Mouse (Mus musculus): ENCODE results near the gene Pck1.

Pck1 gene

GRCm38 (mm10) chr2:173174569-173174968, 21.7 kb downstream of the Pck1 start:
- no peak for DNase-seq

- no peak for DNase-seq
Measured at GRCm38 (mm10) chr2:173175703-173176102, 22.9 kb downstream of the Pck1 start.

- no peak for DNase-seq
Measured at GRCm38 (mm10) chr2:173177481-173177880, 24.6 kb downstream of the Pck1 start.

GRCm38 (mm10) chr2:173177951-173178350, 25.1 kb downstream of the Pck1 start:
- no peak for DNase-seq

DNA sequence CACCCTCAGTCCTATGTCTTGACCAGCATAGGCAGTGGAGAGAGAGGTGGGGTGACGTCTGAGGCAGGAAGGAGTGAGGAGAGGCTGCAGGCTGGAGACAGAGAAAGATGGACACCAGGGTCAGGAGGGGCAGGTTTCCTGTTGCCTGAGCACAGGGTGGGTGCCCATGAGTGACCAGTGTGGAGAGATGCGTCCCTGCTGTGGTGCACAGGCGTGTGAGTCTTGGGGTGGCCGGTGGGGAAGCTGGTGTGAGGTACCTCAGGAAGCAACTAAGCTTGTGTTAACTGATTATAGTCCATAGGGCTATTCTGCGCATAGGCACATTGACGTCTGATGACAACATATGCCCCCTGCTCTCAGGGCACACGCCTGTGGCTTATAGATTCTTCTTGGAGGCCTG, 26.2 kb downstream of the Pck1 start:
- DNase-seq: no peak

- DNase-seq: no peak
Measured at GRCm38 (mm10) chr2:173180026-173180425, 27.2 kb downstream of the Pck1 start.

- DNase-seq: no peak
Measured at GRCm38 (mm10) chr2:173180721-173181388, 28.0 kb downstream of the Pck1 start.

DNA sequence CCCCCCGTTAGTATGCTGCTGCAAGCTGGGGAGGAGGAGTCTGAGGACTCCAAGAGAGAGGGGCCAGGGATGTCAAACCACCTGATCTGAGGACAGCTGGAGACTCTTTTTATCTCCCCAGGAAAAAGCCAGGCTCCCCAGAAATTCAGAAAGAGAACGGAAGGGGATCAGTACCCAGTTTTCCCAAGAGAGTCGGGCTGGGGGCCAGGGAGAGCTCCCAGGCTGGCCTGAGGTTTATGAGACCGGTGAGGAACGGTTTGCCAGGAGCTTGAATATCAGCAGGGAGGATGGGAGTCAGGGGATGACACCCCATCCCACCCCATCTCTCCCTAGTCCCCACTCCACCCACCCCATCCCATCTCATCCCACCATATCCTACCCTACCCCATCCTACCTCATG, 28.6 kb downstream of the Pck1 start:
- no peak for DNase-seq

DNA sequence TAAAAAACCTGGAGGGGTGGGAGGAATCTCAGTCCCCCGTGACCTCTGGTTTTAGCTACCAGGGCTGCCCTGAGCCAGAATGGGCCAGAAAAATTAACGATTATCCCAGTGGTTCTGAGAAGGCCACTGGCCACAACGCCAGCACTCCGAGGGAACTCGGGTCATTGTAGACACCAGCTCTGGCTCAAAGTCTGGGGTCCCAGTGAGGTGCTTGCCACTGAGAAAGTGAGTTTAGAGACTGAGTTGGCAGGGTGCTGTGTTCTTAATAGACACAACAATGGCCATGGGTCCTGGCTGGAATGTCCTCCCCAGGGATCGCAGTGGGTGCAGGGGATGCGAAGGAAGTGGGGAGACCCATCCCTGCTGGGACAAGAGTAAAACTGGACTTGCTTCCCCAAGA, 29.1 kb downstream of the Pck1 start:
- DNase-seq: no peak

DNA sequence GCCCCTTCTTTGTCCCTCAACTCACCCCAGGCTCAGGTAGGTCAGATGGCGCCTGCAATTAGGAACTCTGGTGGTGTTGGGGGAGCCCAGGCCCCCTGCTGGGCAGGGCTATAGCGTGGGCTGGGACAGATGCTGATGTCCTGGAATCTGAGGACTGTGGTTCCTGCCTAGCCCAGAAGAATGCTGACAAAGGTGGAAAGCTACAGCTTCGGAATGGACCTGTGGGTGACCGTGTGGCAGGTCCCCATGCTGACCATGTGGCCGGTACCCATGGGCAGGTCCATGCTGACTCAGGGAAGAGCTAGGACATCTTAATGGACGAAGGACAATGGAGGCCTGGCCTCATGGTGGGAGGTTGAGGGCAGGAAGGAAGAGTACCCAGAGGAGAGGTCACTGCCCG, 29.9 kb downstream of the Pck1 start:
- DNase-seq: no peak

DNA sequence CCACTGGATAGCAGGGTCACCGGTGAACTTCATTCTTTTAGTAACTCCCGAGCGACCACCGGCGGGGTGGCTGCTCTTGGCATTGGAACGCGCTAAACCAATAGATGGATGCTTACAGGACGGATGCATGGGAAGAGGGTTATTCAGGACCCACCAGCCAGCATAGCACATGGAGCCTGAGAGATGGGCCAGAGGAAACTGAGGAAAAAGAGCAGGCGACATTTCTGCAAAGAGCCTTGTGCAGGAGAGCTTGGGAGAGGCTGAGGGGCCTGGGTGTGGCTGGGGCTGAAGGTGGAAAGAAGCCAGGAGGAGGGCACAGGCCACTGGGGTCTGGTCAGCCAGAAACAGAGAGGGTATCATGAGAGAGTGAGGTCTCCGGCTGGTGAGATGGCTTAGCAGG, 30.5 kb downstream of the Pck1 start:
- no peak for DNase-seq

GRCm38 (mm10) chr2:173183836-173184460, 31.1 kb downstream of the Pck1 start:
- DNase-seq: peak; percentile 65

DNA sequence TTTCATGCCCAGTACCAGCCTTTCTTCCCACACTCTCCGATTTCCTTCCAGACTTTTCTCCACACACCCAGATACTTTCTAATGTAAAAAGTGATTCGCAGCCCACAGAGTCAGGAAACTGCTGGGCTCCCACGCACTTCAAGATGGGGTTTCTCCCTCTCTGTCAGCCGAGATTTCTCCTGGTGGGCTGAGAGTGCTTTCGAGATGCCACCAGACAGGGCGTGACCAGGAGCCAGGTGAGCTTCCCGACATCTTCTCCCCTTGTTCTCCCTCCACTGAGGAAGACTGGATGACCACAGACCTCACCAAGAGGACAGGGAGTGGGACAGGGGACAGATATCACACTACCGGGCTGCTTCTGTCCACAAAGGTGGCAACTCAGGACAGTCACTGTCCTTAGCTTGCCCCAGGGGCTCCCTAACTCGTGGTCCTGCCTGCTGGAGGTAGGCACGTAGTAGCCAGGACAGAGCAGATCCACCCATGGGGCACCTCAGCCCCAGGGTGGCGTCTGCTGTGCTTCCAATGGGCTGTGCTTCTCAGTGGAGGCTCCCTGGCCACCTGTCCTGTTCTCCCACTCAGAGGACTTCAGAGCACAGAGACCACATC, 31.7 kb downstream of the Pck1 start:
- no peak for DNase-seq

DNA sequence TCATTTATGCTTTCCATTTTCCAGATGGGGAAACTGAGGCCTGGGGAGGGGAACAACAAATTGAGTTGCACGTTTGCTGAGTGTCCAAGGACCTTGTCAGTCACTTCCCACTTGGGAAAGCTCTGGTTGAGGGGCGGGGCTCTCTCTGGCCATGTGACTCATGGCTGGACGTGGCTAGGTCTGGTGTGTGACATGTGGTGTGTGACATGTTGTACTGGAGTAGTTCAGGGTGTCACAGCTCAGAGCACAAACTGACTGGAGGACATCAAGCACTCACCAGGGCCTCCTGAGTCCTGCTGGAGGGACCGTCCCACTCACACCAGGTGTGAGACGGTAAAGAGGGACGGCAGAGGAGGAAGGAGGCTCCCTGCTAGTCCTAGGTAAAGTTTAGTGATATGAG, 32.4 kb downstream of the Pck1 start:
- DNase-seq: no peak

GRCm38 (mm10) chr2:173186047-173186943, 33.4 kb downstream of the Pck1 start:
- DNase-seq: peak; percentile 83

- DNase-seq: no peak
Measured at GRCm38 (mm10) chr2:173187182-173187855, 34.5 kb downstream of the Pck1 start.

DNA sequence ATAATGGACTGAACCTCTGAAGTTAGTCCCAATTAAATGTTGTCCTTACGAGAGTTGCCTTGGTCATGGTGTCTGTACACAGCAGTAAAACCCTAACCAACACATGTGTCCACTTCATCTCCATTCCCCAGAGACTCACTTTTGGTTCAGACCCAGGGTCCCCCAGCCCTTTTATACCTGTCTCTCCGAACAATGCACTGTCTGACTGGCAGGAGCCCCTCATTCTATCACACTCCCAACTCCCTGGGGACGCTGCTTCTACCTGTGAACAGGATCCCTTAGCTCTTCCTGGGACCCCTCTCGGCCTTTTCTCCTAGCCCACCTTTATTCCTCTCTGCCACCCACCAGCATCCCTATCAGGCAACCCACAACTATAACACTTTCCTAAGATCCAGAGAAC, 41.9 kb downstream of the Pck1 start:
- no peak for DNase-seq

GRCm38 (mm10) chr2:173202924-173203689, 50.3 kb downstream of the Pck1 start:
- no peak for DNase-seq

DNA sequence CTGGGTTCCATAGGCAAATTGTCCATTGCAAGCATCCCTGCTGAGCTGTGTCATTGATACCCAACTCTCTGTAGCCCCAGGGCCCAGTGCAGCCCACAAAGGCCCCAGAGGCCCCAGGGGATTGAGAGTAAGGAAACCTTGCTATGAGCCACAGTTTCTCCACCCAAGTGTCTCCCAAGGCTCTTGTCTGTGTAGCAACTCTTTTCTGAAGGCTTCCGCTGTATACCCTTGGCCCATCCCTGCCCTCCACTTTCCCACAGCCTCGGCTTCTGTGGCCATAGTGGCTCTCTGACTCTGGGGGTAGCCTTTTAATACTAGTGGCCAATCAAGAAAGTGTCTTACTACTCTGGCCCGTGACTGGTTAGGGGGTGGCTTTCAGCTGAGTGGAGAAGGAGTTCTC, 50.9 kb downstream of the Pck1 start:
- no peak for DNase-seq

DNA sequence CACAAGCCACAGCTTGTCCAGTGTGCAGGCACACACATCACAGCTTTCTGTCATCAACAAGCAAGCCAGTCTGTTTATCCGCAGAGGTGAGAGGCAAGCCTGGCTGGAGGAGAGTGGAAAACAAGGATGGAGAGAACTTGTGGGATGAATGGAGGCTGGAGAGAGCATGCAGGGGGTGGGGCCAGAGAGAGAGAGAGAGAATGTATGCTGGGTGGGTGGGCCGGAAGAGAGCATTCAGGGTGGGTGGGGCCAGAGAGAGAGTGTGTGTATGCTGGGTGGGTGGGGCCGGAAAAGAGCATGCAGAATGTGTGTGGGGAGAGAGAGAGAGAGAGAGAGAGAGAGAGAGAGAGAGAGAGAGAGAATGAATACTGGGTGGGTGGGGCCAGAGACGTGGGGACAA, 51.8 kb downstream of the Pck1 start:
- no peak for DNase-seq

- DNase-seq: no peak
Measured at GRCm38 (mm10) chr2:173205563-173206099, 52.8 kb downstream of the Pck1 start.

DNA sequence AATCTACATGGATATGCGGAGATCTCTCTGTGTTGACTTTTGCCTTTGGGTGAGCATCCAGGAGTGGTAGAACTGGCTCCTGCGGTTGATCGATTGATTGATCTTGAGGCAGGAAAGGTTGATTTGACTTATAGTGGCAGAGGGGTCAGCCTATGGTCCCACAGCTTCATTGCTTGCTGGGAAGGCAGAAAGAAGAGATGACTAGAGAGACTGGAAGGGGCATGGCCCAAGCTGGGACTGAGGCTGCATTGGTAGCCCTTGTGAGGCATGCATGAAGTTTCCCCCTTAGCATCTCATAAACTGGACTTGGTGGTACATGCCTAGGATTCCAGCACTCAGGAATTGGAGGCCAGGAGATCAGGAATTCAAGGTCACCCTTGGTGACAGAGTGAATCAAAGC, 54.2 kb downstream of the Pck1 start:
- DNase-seq: no peak

Measured in thymus, postnatal 14 days (tissue).